Mouse (Mus musculus): Measurements from ENCODE around the gene Nptn. TPM values are rescaled to one million over a fixed set of nuclear protein-coding genes. Genes with fewer than 3 reads are reported as not detected.

The Nptn gene
- polyA plus RNA-seq, 1 experiment from 2014 or later, result 190 TPM

DNA sequence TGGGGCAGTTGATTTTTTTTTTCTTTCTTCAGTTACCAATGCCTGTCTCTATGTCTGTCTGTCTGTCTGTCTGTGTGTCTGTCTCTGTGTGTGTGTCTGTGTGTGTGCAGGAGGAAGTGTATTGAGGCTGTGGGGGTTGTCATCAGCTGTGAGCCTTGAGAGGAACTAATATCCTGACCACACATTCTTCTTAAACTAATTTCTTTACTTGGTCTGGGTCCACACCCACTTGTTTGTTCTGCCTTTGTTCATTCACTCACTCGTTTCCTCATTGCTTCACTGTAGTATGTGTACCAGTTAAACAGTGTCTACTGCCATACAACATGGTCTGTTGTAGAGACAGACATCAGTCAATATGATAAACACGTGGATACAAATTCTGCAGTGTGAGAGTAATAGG is 45.2 kb downstream of the Nptn start:
- Histone ChIP-seq H3K4me1 (replicated peaks) (no peaks in the 10 kb centered on the region), H3K27ac (replicated peaks) (no peak overlapping the region), H3K9me3 (no peaks in the 10 kb centered on the region), H3K4me3 (no peak overlapping the region), H3K9ac (no peak overlapping the region), H3K27me3 (no peaks in the 10 kb centered on the region), H3K36me3 (peaks cover 7% of the 10 kb centered on the region; the same call in 1 of the 2 replicates), H3K4me2 (no peak overlapping the region)
- WGBS, result 87% methylated on average over 2 of the region's 2 CpGs
- no peak for ATAC-seq (ENCODE audit: low FRiP score, low read depth)

DNA sequence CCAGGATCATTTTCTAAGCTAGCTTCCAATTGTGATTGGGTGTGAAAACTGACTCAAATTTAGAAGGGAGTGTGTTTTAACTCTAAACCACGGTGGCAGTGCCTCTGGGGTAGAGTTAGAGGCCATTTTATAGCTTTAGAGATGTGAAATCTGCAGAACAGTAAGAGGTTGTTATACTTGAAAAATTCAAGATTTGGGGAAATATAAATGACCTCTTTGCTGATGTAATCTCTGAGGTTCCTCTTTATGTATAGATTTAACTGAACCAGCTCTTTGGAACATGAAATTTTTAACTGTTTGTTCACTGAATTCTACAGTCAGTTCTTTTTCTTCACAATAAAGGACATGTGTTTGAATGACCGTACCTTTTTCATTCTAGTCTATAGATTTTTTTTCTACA is 48.4 kb downstream of the Nptn start:
- Histone ChIP-seq H3K36me3 (peaks cover 17% of the 10 kb centered on the region), H3K4me2 (no peak overlapping the region), H3K9ac (no peak overlapping the region), H3K27me3 (no peaks in the 10 kb centered on the region), H3K27ac (replicated peaks) (no peak overlapping the region), H3K4me1 (replicated peaks) (no peaks in the 10 kb centered on the region), H3K4me3 (no peak overlapping the region), H3K9me3 (no peaks in the 10 kb centered on the region)
- no peak for ATAC-seq (ENCODE audit: low FRiP score, low read depth)
- 89% methylated on average over 2 of the region's 2 CpGs for WGBS

DNA sequence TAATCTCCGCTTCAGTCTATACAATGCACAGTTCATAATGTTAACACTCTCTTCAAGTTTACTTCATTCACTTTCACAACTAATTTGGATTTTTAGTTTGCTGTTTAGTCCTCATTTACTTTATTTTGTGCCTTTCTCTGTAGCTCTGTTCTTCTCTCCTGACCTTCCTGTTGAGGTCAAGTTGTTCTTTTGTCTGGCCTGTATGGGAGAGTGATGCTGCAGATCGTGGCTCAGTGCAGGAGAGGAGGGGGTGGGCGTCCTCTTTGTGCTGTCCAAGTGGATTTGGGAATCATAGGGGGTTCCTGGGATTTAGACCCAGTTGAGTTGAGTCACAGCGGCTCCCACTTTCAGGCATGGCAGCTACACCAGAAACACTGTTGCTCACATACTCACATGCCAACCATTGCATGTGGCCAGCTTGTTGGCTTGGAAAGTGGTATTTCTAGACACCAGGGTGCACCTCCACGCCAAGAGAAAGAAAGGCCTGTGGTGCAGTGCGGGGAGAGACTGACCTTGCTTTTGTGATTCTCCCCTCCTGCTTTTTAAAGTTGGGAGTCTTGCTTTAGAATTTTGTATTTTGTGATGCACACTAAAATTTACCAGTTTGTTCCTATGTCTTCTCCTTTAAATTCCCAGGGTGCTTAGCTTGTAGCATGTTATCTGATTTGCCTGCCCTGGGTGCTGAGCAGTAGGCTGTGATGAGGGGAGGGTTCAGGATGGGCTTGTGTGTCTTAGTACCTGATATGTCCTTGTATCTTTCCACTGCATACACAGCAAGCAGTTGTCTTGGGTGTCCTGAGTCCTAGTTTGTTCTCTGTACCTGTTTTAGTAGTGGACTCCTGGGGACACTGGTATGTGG is 66.6 kb downstream of the Nptn start:
- H3K4me1 ChIP-seq (replicated peaks), result 0 out of 2 replicates have a peak, but pooled peaks cover 2% of the 10 kb centered on the region
- ATAC-seq (ENCODE audit: low FRiP score, low read depth), result no peak
- H3K9ac ChIP-seq, result no peak overlapping the region
- H3K9me3 ChIP-seq, result no peaks in the 10 kb centered on the region
- H3K27ac ChIP-seq (replicated peaks), result no peak overlapping the region
- WGBS, result 56% methylated on average over 6 of the region's 6 CpGs
- H3K36me3 ChIP-seq, result peaks cover 23% of the 10 kb centered on the region
- H3K27me3 ChIP-seq, result no peaks in the 10 kb centered on the region
- no peak overlapping the region for H3K4me2 ChIP-seq
- no peak overlapping the region for H3K4me3 ChIP-seq

DNA sequence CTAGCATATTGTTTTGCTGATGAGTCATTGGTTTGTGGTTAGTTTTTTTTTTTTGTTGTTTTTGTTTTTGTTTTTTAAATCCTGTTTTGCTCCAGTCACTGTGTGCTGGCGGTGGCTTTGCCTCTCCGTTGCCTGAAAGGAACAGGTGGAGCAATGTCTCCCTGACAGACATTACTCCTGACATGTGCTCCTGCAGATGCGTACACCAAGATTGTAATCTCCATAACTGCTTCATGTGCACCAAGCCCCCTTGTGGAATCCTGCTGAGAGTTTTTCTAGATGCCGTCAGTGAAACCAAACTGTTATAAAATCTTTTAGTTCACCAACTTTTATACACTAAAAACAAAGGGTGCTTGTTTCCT is 67.2 kb downstream of the Nptn start:
- no peak overlapping the region for H3K4me3 ChIP-seq
- H3K27ac ChIP-seq (replicated peaks), result no peak overlapping the region
- ATAC-seq (ENCODE audit: low FRiP score, low read depth), result no peak
- H3K9ac ChIP-seq, result no peak overlapping the region
- 0 out of 2 replicates have a peak, but pooled peaks cover 2% of the 10 kb centered on the region for H3K4me1 ChIP-seq (replicated peaks)
- no peak overlapping the region for H3K4me2 ChIP-seq
- 51% methylated on average over 4 of the region's 4 CpGs for WGBS
- H3K9me3 ChIP-seq, result no peaks in the 10 kb centered on the region
- H3K27me3 ChIP-seq, result no peaks in the 10 kb centered on the region
- peaks cover 17% of the 10 kb centered on the region for H3K36me3 ChIP-seq

DNA sequence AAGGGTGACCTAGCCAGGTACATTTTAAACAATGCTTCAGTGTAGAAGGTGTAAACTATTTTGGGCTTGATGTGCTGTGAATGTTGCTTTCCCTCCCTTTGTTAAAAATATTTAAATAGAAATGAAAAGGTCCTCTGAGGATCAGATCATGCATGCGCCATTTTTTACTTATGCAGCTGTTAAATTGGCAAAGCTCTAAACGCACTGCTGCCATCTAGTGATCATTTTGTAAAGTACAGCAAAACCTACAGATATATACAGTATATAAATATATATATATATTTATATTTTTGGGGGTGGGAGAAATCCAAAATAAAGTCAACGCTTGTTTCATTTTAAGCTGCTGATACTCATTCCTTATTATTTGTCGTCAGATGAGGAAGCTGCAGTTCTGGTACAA is 70.0 kb downstream of the Nptn start:
- Histone ChIP-seq H3K4me3 (no peak overlapping the region), H3K27me3 (no peaks in the 10 kb centered on the region), H3K36me3 (peaks cover 8% of the 10 kb centered on the region; the same call in 1 of the 2 replicates), H3K4me2 (no peak overlapping the region), H3K4me1 (replicated peaks) (0 out of 2 replicates have a peak, but pooled peaks cover 2% of the 10 kb centered on the region), H3K27ac (replicated peaks) (no peak overlapping the region), H3K9ac (no peak overlapping the region), H3K9me3 (no peaks in the 10 kb centered on the region)
- WGBS, result 52% methylated on average over 4 of the region's 4 CpGs
- ATAC-seq (ENCODE audit: low FRiP score, low read depth), result no peak

DNA sequence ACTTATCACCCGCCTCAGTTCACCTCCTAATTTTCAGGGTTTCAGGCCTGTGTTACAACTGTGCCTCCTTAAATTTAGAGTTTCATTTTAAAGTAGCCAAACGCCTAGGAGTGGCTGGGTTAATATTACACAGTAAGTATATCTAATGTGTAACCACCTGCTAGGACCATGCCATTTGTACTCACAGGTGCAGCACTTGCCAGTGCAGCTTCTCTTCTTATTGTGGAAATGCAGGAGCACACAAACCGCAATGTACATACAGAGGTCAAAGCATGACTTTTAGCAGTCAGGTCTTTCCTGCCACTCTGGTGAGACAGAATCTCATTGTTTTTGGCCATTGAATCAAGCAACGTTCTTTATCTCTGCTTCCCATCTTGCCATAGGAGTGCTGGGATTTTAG is 72.5 kb downstream of the Nptn start:
- Histone ChIP-seq H3K27me3 (no peaks in the 10 kb centered on the region), H3K9me3 (no peaks in the 10 kb centered on the region), H3K4me1 (replicated peaks) (no peaks in the 10 kb centered on the region), H3K4me3 (no peak overlapping the region), H3K4me2 (no peak overlapping the region), H3K36me3 (peaks cover 11% of the 10 kb centered on the region; the same call in 1 of the 2 replicates), H3K27ac (replicated peaks) (no peak overlapping the region), H3K9ac (no peak overlapping the region)
- 78% methylated on average over 4 of the region's 4 CpGs for WGBS
- ATAC-seq (ENCODE audit: low FRiP score, low read depth), result no peak

DNA sequence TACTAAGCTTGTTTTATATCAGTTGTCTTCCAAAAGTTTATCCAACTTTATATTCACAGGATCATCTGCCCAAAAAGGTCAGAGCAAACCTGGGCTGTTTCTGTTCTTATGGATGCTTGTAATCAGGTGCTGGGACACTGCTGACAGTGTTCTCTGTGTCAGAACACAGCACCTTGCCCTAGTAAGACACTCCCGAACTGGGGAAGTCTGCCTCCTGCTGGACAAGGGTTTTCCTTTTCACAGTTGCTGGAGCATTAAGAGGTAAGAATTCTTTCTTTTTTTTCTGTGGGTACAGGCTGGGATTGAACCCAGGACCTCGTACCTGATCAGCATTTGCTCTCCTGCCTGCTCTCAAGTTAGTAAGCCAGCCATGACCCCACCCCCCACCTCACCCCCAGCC is 74.4 kb downstream of the Nptn start:
- H3K27me3 ChIP-seq, result no peaks in the 10 kb centered on the region
- no peaks in the 10 kb centered on the region for H3K9me3 ChIP-seq
- peaks cover 7% of the 10 kb centered on the region; the same call in 1 of the 2 replicates for H3K36me3 ChIP-seq
- no peak overlapping the region for H3K4me3 ChIP-seq
- no peaks in the 10 kb centered on the region for H3K4me1 ChIP-seq (replicated peaks)
- no peak overlapping the region for H3K27ac ChIP-seq (replicated peaks)
- H3K9ac ChIP-seq, result no peak overlapping the region
- no peak for ATAC-seq (ENCODE audit: low FRiP score, low read depth)
- H3K4me2 ChIP-seq, result no peak overlapping the region
- 72% methylated on average over 2 of the region's 2 CpGs for WGBS

DNA sequence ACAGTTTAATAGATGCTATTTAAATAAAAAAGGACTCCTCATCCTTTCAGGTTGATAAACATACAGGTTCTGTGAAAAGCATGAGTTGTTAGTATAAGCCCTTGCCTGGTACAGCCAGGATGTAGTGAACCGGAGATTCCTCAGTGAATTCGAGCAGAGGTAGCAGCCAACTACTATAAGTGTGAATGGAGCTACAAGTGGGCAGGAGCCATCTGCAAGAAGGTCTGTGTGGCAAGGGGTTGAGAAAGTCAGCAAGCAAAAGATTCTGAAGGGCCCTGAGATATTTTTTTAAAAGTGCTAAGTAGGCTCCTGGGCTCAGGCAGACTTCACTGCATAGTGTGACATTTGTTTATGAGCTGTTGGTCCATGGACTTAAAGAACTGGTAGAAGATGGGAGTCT is 74.8 kb downstream of the Nptn start:
- Histone ChIP-seq H3K36me3 (peaks cover 7% of the 10 kb centered on the region), H3K9ac (no peak overlapping the region), H3K27me3 (no peaks in the 10 kb centered on the region), H3K9me3 (no peaks in the 10 kb centered on the region), H3K4me1 (replicated peaks) (no peaks in the 10 kb centered on the region), H3K4me3 (no peak overlapping the region), H3K4me2 (no peak overlapping the region), H3K27ac (replicated peaks) (no peak overlapping the region)
- ATAC-seq (ENCODE audit: low FRiP score, low read depth), result no peak
- 91% methylated on average over 2 of the region's 2 CpGs for WGBS

DNA sequence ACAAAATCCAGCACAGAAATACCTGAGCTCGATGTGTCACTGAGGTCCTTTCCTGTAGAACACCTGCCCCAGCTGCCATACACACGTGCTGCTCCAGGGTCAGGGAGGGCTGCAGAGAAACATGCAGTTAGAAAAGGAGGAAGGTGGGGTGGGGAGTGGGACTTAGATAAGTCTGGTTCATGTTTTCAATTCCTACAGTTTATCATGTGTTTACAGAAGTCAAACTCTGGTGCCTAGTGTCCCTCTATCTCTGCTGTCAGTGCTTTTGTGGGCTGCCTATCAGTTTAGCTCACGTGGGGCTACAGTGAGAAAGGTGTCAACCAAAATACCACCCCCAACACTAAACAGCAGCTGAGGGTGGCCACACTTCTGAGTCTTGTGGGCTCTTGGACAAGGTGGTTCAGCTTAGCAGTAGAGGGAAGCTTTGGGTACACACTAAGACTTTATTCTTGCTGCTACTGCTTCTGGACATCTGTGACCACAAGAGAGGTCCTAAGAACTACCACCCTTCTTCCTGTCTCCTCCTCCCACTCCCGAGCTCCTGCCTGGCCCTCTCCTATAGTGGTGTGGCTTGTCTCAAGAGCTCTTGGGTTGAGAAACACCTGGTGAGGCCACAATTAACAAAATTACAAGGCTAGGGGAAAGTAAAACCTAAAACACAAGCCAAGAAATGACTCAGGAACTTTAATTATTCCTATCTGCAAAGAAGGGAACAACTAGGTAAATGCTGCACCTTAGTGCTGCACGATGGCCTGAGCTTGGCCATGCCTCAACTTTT is 75.9 kb downstream of the Nptn start:
- Histone ChIP-seq H3K4me3 (no peak overlapping the region), H3K9me3 (no peaks in the 10 kb centered on the region), H3K27me3 (no peaks in the 10 kb centered on the region), H3K36me3 (peaks cover 14% of the 10 kb centered on the region), H3K9ac (no peak overlapping the region), H3K27ac (replicated peaks) (no peak overlapping the region), H3K4me2 (no peak overlapping the region), H3K4me1 (replicated peaks) (no peaks in the 10 kb centered on the region)
- 90% methylated on average over 5 of the region's 5 CpGs for WGBS
- ATAC-seq (ENCODE audit: low FRiP score, low read depth), result no peak

DNA sequence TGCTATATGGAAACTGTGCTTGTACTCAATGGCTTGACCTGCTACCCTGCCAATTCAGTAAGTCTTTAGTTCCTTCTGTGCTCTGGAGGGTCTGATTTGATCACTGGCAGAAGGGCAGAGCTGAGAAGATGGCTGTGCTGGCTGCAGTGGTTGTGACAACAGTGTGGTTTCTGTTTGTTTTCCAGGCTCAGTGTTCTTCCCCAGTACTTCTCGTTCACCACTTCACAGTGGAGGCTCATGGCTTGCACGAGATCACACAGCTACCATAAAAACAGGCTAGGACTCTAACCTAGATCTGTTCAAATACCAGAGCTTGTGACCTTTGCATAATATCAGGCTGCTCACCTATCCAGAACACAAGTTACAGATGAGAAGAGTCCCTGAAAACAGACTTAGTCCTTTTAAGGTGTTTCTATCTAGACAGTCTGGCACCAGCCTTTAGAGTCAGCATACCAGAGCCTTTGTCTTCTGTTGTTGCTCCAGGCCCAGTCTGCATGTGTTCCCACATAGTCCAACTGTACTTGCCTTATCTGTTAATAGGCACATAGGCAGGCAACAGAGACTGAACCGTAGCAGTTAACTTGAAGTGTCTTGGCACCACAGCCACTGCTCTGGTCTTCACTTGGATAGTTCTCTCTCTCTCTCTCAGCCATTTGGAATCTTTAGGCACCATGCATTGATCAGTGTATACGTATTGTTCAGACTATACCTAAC is 76.7 kb downstream of the Nptn start:
- H3K4me1 ChIP-seq (replicated peaks), result no peaks in the 10 kb centered on the region
- no peaks in the 10 kb centered on the region for H3K9me3 ChIP-seq
- no peak overlapping the region for H3K9ac ChIP-seq
- no peaks in the 10 kb centered on the region for H3K27me3 ChIP-seq
- H3K36me3 ChIP-seq, result peaks cover 14% of the 10 kb centered on the region
- H3K27ac ChIP-seq (replicated peaks), result no peak overlapping the region
- no peak overlapping the region for H3K4me3 ChIP-seq
- no peak for ATAC-seq (ENCODE audit: low FRiP score, low read depth)
- H3K4me2 ChIP-seq, result no peak overlapping the region
- WGBS, result 93% methylated on average over 4 of the region's 4 CpGs

DNA sequence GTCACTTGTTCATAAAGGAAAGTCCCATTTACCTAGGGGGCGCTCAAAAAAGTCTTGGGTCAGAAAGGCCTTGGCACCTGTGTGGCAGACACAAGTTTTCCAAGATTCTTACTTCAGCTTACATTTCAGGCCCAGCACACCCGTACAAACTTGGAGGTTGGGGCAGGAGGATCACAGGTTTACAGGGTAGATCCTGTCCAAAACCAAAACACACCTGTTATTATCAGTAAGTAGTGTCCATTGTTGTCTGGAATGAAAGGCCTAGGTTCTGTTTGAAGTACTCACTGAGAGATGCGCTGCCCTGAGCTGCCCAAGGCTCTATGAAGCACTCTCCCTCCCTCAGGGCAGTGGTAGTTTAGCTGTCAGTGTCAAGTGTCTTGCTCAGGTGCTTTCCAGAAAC is 77.3 kb downstream of the Nptn start:
- no peaks in the 10 kb centered on the region for H3K4me1 ChIP-seq (replicated peaks)
- H3K27ac ChIP-seq (replicated peaks), result no peak overlapping the region
- ATAC-seq (ENCODE audit: low FRiP score, low read depth), result no peak
- H3K36me3 ChIP-seq, result peaks cover 17% of the 10 kb centered on the region
- WGBS, result 91% methylated on average over 3 of the region's 3 CpGs
- H3K9ac ChIP-seq, result no peak overlapping the region
- H3K4me3 ChIP-seq, result no peak overlapping the region
- no peak overlapping the region for H3K4me2 ChIP-seq
- H3K27me3 ChIP-seq, result no peaks in the 10 kb centered on the region
- H3K9me3 ChIP-seq, result no peaks in the 10 kb centered on the region

DNA sequence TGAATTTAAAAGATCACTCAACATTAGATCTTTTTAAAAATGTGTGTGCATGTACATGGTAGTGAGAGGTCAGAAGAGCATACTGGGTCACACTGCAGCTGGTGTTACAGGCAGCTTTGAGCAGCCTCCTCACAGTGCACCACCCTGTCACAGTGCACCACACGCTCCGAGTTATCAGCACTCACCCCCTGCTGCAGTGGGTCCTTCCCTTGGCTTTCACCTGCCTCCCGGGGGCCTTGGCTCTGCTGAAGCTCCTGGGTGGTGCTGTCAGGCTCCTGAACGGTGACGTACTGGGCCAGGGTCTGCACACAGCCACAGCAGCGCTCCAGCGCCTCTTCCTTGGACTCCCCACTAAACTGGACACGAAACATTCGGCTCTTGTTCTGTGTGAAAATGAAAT is 77.9 kb downstream of the Nptn start:
- Histone ChIP-seq H3K4me3 (no peak overlapping the region), H3K27me3 (no peaks in the 10 kb centered on the region), H3K4me1 (replicated peaks) (no peaks in the 10 kb centered on the region), H3K9ac (no peak overlapping the region), H3K4me2 (no peak overlapping the region), H3K27ac (replicated peaks) (no peak overlapping the region), H3K9me3 (no peaks in the 10 kb centered on the region), H3K36me3 (peaks cover 19% of the 10 kb centered on the region)
- WGBS, result 87% methylated on average over 9 of the region's 9 CpGs
- ATAC-seq (ENCODE audit: low FRiP score, low read depth), result no peak
